Mouse (Mus musculus) midbrain, embryonic 13.5 days (tissue): ENCODE data around the gene Tob2. TPM values are rescaled to one million over a fixed set of nuclear protein-coding genes. Genes with fewer than 3 reads are reported as not detected.

Experiments
- ATAC-seq: fragments of 200-750 bp; cut with Nextera tagmentation; 2 replicates; pipeline ENCODE4 v1.8.0; 2017; ENCODE audit warnings: mild to moderate bottlenecking, moderate TSS enrichment, moderate library complexity
- H3K27ac ChIP-seq: fragments of 300-500 bp; sonication (generic); 2 replicates; pipeline ENCODE4 v1.5.1; 2015; ENCODE audit warnings: inconsistent platforms, mild to moderate bottlenecking, moderate library complexity
- H3K27me3 ChIP-seq: fragments of 300-500 bp; sonication (generic); 2 replicates; pipeline ENCODE4 v1.6.1; 2015; ENCODE audit warnings: mild to moderate bottlenecking, inconsistent platforms
- H3K36me3 ChIP-seq: fragments of 300-500 bp; sonication (generic); 2 replicates; pipeline ENCODE4 v1.6.1; 2015; ENCODE audit warnings: mild to moderate bottlenecking, inconsistent platforms
- H3K4me1 ChIP-seq: fragments of 300-500 bp; sonication (generic); replicated peaks from 2 replicates; pipeline ENCODE4 v1.6.1; 2015; ENCODE audit warnings: inconsistent platforms
- H3K4me2 ChIP-seq: fragments of 300-500 bp; sonication (generic); replicated peaks from 2 replicates; pipeline ENCODE4 v1.6.1; 2015; ENCODE audit warnings: moderate library complexity, mild to moderate bottlenecking, inconsistent platforms
- H3K4me3 ChIP-seq: fragments of 300-500 bp; sonication (generic); replicated peaks from 2 replicates; pipeline ENCODE4 v1.5.1; 2015; ENCODE audit warnings: mild to moderate bottlenecking, inconsistent platforms
- H3K9ac ChIP-seq: fragments of 300-500 bp; sonication (generic); replicated peaks from 2 replicates; pipeline ENCODE4 v1.6.1; 2015; ENCODE audit warnings: mild to moderate bottlenecking, inconsistent platforms
- H3K9me3 ChIP-seq: fragments of 300-500 bp; sonication (generic); 2 replicates; pipeline ENCODE4 v1.6.1; 2016; ENCODE audit warnings: mild to moderate bottlenecking, inconsistent platforms
- WGBS: fragments of 180-500 bp; shearing (Covaris S2); methylation state at CpG from one replicate; pipeline ENCODE4 v1.1.7; 2015; 5-methylcytosine and 5-hydroxymethylcytosine counted together
- polyA plus RNA-seq: library from polyadenylated mRNA; unstranded; fragments of >200 nt; fragmentation: Nextera tagmentation; extraction: Ambion mirVana; gene quantifications from 2 replicates; pipeline ENCODE4 v1.2.1, GENCODE M21; 2015

Gene Tob2
- polyA plus RNA-seq, 1 experiment from 2014 or later, result 17.7 TPM

- H3K4me1 ChIP-seq, result peaks cover 30% of the 10 kb centered on the region
- 60% methylated on average over 4 of the region's 4 CpGs for WGBS
- ATAC-seq, result no peak
- no peaks in the 10 kb centered on the region for H3K9me3 ChIP-seq
- no peaks in the 10 kb centered on the region for H3K36me3 ChIP-seq
- no peak overlapping the region for H3K4me3 ChIP-seq
- peaks cover 3% of the 10 kb centered on the region; the same call in 1 of the 2 replicates for H3K27me3 ChIP-seq
- H3K9ac ChIP-seq, result no peak overlapping the region
- peak overlapping the region; percentile 52 for H3K4me2 ChIP-seq
- H3K27ac ChIP-seq, result no peak overlapping the region
Measured at GRCm38 (mm10) chr15:81803425-81803951, 55.1 kb downstream of the Tob2 start.

GRCm38 (mm10) chr15:81802941-81803351 is 55.6 kb downstream of the Tob2 start:
- Histone ChIP-seq H3K9me3 (no peaks in the 10 kb centered on the region), H3K27me3 (peaks cover 3% of the 10 kb centered on the region; the same call in 1 of the 2 replicates), H3K36me3 (peaks cover under 1% of the 10 kb centered on the region; the same call in 1 of the 2 replicates), H3K27ac (peak overlapping the region; percentile 49), H3K4me1 (peaks cover 30% of the 10 kb centered on the region), H3K4me3 (peak overlapping the region; percentile 21), H3K4me2 (peak overlapping the region; percentile 52), H3K9ac (peak overlapping the region; percentile 54)
- no peak; the same call in 1 of the 2 replicates for ATAC-seq
- WGBS, result 15% methylated on average over 8 of the region's 8 CpGs

GRCm38 (mm10) chr15:81802001-81802890 is 56.4 kb downstream of the Tob2 start, which contains the start of gene Tef:
Gene Tef (plus strand): TSS chr15:81802421.
- 28% methylated on average over 19 of the region's 19 CpGs for WGBS
- Histone ChIP-seq H3K9ac (peak within 1 kb of the TSS; percentile 54), H3K4me2 (peak within 1 kb of the TSS; percentile 52), H3K4me1 (peaks cover 30% of the 10 kb centered on the region), H3K9me3 (no peaks in the 10 kb centered on the region), H3K4me3 (peak within 1 kb of the TSS; percentile 21), H3K36me3 (peaks cover 4% of the 10 kb centered on the region; the same call in 1 of the 2 replicates), H3K27ac (peak within 1 kb of the TSS; percentile 49), H3K27me3 (0 out of 2 replicates have a peak, but pooled peaks cover 3% of the 10 kb centered on the region)
- peak; percentile 98 for ATAC-seq

GRCm38 (mm10) chr15:81800391-81800790 is 58.2 kb downstream of the Tob2 start:
- H3K4me3 ChIP-seq, result no peak overlapping the region
- peaks cover 27% of the 10 kb centered on the region for H3K4me1 ChIP-seq
- H3K27ac ChIP-seq, result no peak overlapping the region
- WGBS, result 82% methylated on average over 3 of the region's 3 CpGs
- ATAC-seq, result no peak
- no peak overlapping the region for H3K9ac ChIP-seq
- 0 out of 2 replicates have a peak, but pooled peaks cover 3% of the 10 kb centered on the region for H3K27me3 ChIP-seq
- H3K36me3 ChIP-seq, result peaks cover 10% of the 10 kb centered on the region
- H3K9me3 ChIP-seq, result no peaks in the 10 kb centered on the region
- H3K4me2 ChIP-seq, result no peak overlapping the region

GRCm38 (mm10) chr15:81798421-81798820 is 60.2 kb downstream of the Tob2 start:
- H3K27me3 ChIP-seq, result no peaks in the 10 kb centered on the region
- WGBS, result 93% methylated on average over 4 of the region's 4 CpGs
- H3K9me3 ChIP-seq, result no peaks in the 10 kb centered on the region
- H3K9ac ChIP-seq, result no peak overlapping the region
- no peak overlapping the region for H3K4me2 ChIP-seq
- peaks cover 15% of the 10 kb centered on the region for H3K4me1 ChIP-seq
- no peak for ATAC-seq
- H3K4me3 ChIP-seq, result no peak overlapping the region
- peaks cover 28% of the 10 kb centered on the region for H3K36me3 ChIP-seq
- no peak overlapping the region for H3K27ac ChIP-seq

Other genes starting within 250 kb of the Tob2 start
- gene L3mbtl2, start 194.9 kb downstream of the Tob2 start, polyA plus RNA-seq, result 31.8 and 34.0 TPM in 2 replicates
- 9.6 and 11.9 TPM in 2 replicates for gene Chadl, start 161.5 kb downstream of the Tob2 start, polyA plus RNA-seq
- gene Zc3h7b, start 113.7 kb downstream of the Tob2 start, polyA plus RNA-seq, result 41.6 and 48.4 TPM in 2 replicates
- 140 and 145 TPM in 2 replicates for gene Rangap1, start 113.3 kb downstream of the Tob2 start, polyA plus RNA-seq
- gene Tef, start 56.4 kb downstream of the Tob2 start, polyA plus RNA-seq, result 21.5 and 23.3 TPM in 2 replicates
- gene Phf5a, start 13.1 kb upstream of the Tob2 start, polyA plus RNA-seq, result 136 and 149 TPM in 2 replicates
- 220 and 221 TPM in 2 replicates for gene Aco2, start 13.5 kb upstream of the Tob2 start, polyA plus RNA-seq
- gene Polr3h, start 67.4 kb upstream of the Tob2 start, polyA plus RNA-seq, result 69.7 and 70.1 TPM in 2 replicates
- 96.4 and 102 TPM in 2 replicates for gene Csdc2, start 78.0 kb upstream of the Tob2 start, polyA plus RNA-seq
- 40.5 and 41.2 TPM in 2 replicates for gene Pmm1, start 102.1 kb upstream of the Tob2 start, polyA plus RNA-seq
- not detected in 2 replicates for gene 1700029P11Rik, start 121.7 kb upstream of the Tob2 start, polyA plus RNA-seq
- 42.8 and 46.0 TPM in 2 replicates for gene Xrcc6, start 129.0 kb upstream of the Tob2 start, polyA plus RNA-seq
- gene Desi1, start 175.1 kb upstream of the Tob2 start, polyA plus RNA-seq, result 37.5 and 42.7 TPM in 2 replicates
- gene Snu13, start 188.8 kb upstream of the Tob2 start, polyA plus RNA-seq, result 222 and 230 TPM in 2 replicates
- not detected in 2 replicates for gene 4930407I10Rik, start 200.4 kb upstream of the Tob2 start, polyA plus RNA-seq
- gene Mei1, start 211.2 kb upstream of the Tob2 start, polyA plus RNA-seq, result 0.05 TPM in 1 of 2 replicates, not detected in the other